In genomic region chr9:44130034-44130433, GRCm38 (mm10) we compare ENCODE assay signal across 8 mouse cellular contexts. TPM values are rescaled to one million over a fixed set of nuclear protein-coding genes. Genes with fewer than 3 reads are reported as not detected.
DNase-seq lines count a peak whose midpoint lies in the region; ATAC-seq lines count a peak whose summit lies in the region.

No protein-coding gene starts in this region.

- H3K4me1 ChIP-seq in embryonic facial prominence, embryonic 10.5 days, result peaks cover 71% of the 10 kb centered on the region
- H3K4me1 ChIP-seq in heart, embryonic 11.5 days (ENCODE audit: control insufficient read depth, insufficient read depth, low read length), result peaks cover 30% of the 10 kb centered on the region

- H3K36me3 ChIP-seq in embryonic facial prominence, embryonic 10.5 days (replicated peaks), result no peaks in the 10 kb centered on the region
- H3K36me3 ChIP-seq in heart, embryonic 11.5 days (ENCODE audit: control insufficient read depth, insufficient read depth, low read length), result no peaks in the 10 kb centered on the region

- peak; percentile 51 for DNase-seq in cerebellum, adult 18-20 months
- DNase-seq in embryonic facial prominence, embryonic 10.5 days (ENCODE audit: low spot score), result peak; percentile 84
- DNase-seq in kidney, adult 9 months, result peak; percentile 84
- peak; percentile 94 for DNase-seq in lung, postnatal 10 days
- peak; percentile 57 for DNase-seq in retina, embryonic 14.5 days (ENCODE audit: low spot score)

- no peak for ATAC-seq in cerebellum, adult (ENCODE audit: insufficient number of reproducible peaks, low FRiP score, low TSS enrichment)
- ATAC-seq in heart, embryonic 11.5 days (replicated peaks; ENCODE audit: insufficient number of reproducible peaks, low FRiP score, low TSS enrichment), result peak; percentile 50
- no peak for ATAC-seq in megakaryocyte-erythroid progenitor cell, adult 5-6 weeks (replicated peaks; ENCODE audit: low FRiP score, low TSS enrichment, poor library complexity, severe bottlenecking)

- WGBS in embryonic facial prominence, embryonic 10.5 days, result under 1% methylated on average over 27 of the region's 27 CpGs
- under 1% methylated on average over 27 of the region's 27 CpGs for WGBS in heart, embryonic 11.5 days (ENCODE audit: insufficient replicate concordance)

- H3K9ac ChIP-seq in heart, embryonic 11.5 days (ENCODE audit: low read depth, low read length), result peak overlapping the region; percentile 81

- H3K4me3 ChIP-seq in embryonic facial prominence, embryonic 10.5 days, result peak overlapping the region; percentile 57
- peak overlapping the region; percentile 42 for H3K4me3 ChIP-seq in heart, embryonic 11.5 days (ENCODE audit: low read depth, low read length)

- H3K4me2 ChIP-seq in heart, embryonic 11.5 days, result peak overlapping the region; percentile 86

- peak overlapping the region; percentile 86 for H3K27ac ChIP-seq in embryonic facial prominence, embryonic 10.5 days (replicated peaks)
- H3K27ac ChIP-seq in heart, embryonic 11.5 days (ENCODE audit: low read depth, low read length), result peak overlapping the region; percentile 82

- H3K9me3 ChIP-seq in embryonic facial prominence, embryonic 10.5 days, result no peaks in the 10 kb centered on the region
- H3K9me3 ChIP-seq in heart, embryonic 11.5 days (replicated peaks; ENCODE audit: control insufficient read depth, low read length), result no peaks in the 10 kb centered on the region

- peaks cover 52% of the 10 kb centered on the region for H3K27me3 ChIP-seq in embryonic facial prominence, embryonic 10.5 days (replicated peaks; ENCODE audit: low read depth, poor library complexity, severe bottlenecking)
- no peaks in the 10 kb centered on the region for H3K27me3 ChIP-seq in heart, embryonic 11.5 days (ENCODE audit: control insufficient read depth, insufficient read depth, low read length)

RNA-seq across cellular contexts. Expression of gene Mcam, which starts 4.2 kb away (rescaled TPM):
- polyA plus RNA-seq in embryonic facial prominence, embryonic 10.5 days (2016; fragmentation: Nextera tagmentation; extraction: Ambion mirVana), result 11.2 and 12.3 TPM in 2 replicates
- polyA plus RNA-seq in heart, embryonic 11.5 days (2014; fragmentation: Nextera tagmentation; extraction: Ambion mirVana), result 86.2 and 105 TPM in 2 replicates
- not detected in 2 replicates for total RNA-seq in megakaryocyte-erythroid progenitor cell, adult 5-6 weeks (2014; fragmentation: Nextera tagmentation)
- 0.09 TPM in 1 of 2 replicates, not detected in the other for total RNA-seq in megakaryocyte-erythroid progenitor cell, adult 5-6 weeks (2017)

RNA-seq across cellular contexts. Expression of gene Rnf26, which starts 16.7 kb away (rescaled TPM):
- 80.1 and 80.9 TPM in 2 replicates for polyA plus RNA-seq in embryonic facial prominence, embryonic 10.5 days (2016; fragmentation: Nextera tagmentation; extraction: Ambion mirVana)
- polyA plus RNA-seq in heart, embryonic 11.5 days (2014; fragmentation: Nextera tagmentation; extraction: Ambion mirVana), result 35.2 and 38.2 TPM in 2 replicates
- 46.0 and 52.5 TPM in 2 replicates for total RNA-seq in megakaryocyte-erythroid progenitor cell, adult 5-6 weeks (2014; fragmentation: Nextera tagmentation)
- total RNA-seq in megakaryocyte-erythroid progenitor cell, adult 5-6 weeks (2017), result 13.5 and 20.9 TPM in 2 replicates

RNA-seq across cellular contexts. Expression of gene Gm49380, which starts 16.7 kb away (rescaled TPM):
- 0.31 and 0.49 TPM in 2 replicates for polyA plus RNA-seq in embryonic facial prominence, embryonic 10.5 days (2016; fragmentation: Nextera tagmentation; extraction: Ambion mirVana)
- 0.28 TPM in 1 of 2 replicates, not detected in the other for polyA plus RNA-seq in heart, embryonic 11.5 days (2014; fragmentation: Nextera tagmentation; extraction: Ambion mirVana)
- not detected in 2 replicates for total RNA-seq in megakaryocyte-erythroid progenitor cell, adult 5-6 weeks (2014; fragmentation: Nextera tagmentation)
- total RNA-seq in megakaryocyte-erythroid progenitor cell, adult 5-6 weeks (2017), result not detected in 2 replicates

RNA-seq across cellular contexts. Expression of gene C1qtnf5, which starts 23.0 kb away (rescaled TPM):
- polyA plus RNA-seq in embryonic facial prominence, embryonic 10.5 days (2016; fragmentation: Nextera tagmentation; extraction: Ambion mirVana), result 0.27 and 0.75 TPM in 2 replicates
- polyA plus RNA-seq in heart, embryonic 11.5 days (2014; fragmentation: Nextera tagmentation; extraction: Ambion mirVana), result 0.43 and 1.2 TPM in 2 replicates
- total RNA-seq in megakaryocyte-erythroid progenitor cell, adult 5-6 weeks (2014; fragmentation: Nextera tagmentation), result not detected in 2 replicates
- total RNA-seq in megakaryocyte-erythroid progenitor cell, adult 5-6 weeks (2017), result not detected in 2 replicates

RNA-seq across cellular contexts. Expression of gene Mfrp, which starts 28.5 kb away (rescaled TPM):
- polyA plus RNA-seq in embryonic facial prominence, embryonic 10.5 days (2016; fragmentation: Nextera tagmentation; extraction: Ambion mirVana), result 0.09 and 0.12 TPM in 2 replicates
- polyA plus RNA-seq in heart, embryonic 11.5 days (2014; fragmentation: Nextera tagmentation; extraction: Ambion mirVana), result 0.16 TPM in 1 of 2 replicates, not detected in the other
- total RNA-seq in megakaryocyte-erythroid progenitor cell, adult 5-6 weeks (2014; fragmentation: Nextera tagmentation), result 0.30 TPM in 1 of 2 replicates, not detected in the other
- total RNA-seq in megakaryocyte-erythroid progenitor cell, adult 5-6 weeks (2017), result not detected in 2 replicates
